Mouse (Mus musculus) lung, adult 2 months (tissue): Measurements from ENCODE around the gene Mrm3. TPM values are rescaled to one million over a fixed set of nuclear protein-coding genes. Genes with fewer than 3 reads are reported as not detected.
A peak's percentile ranks its signal among the peaks of the same experiment; 100 is the strongest.

ENCODE experiments used
- DNase-seq: peaks from one replicate; pipeline ENCODE4 v3.0.0; 2022
- H3K4me1 ChIP-seq: fragments of 200-500 bp; 2 replicates; pipeline ENCODE4 v1.6.1; 2011; ENCODE audit warnings: low read length; ENCODE audit not compliant: control insufficient read depth, insufficient read depth
- H3K4me3 ChIP-seq: fragments of 200-500 bp; replicated peaks from 2 replicates; pipeline ENCODE3; 2011; ENCODE audit warnings: low read depth, mild to moderate bottlenecking, control low read depth, low read length; ENCODE audit errors: extremely low read depth
- CTCF ChIP-seq: fragments of 200-500 bp; IDR thresholded peaks from 2 replicates; pipeline ENCODE4 v1.5.1; 2011; ENCODE audit warnings: mild to moderate bottlenecking, low read length, control low read depth; ENCODE audit not compliant: insufficient read depth
- POLR2A ChIP-seq: fragments of 200-500 bp; IDR thresholded peaks from 2 replicates; pipeline ENCODE4 v1.6.1; 2011; ENCODE audit warnings: low read depth, mild to moderate bottlenecking, control low read depth, low read length, borderline replicate concordance; ENCODE audit errors: extremely low read depth
- WGBS: fragments of 180-500 bp; shearing (Covaris S2); methylation state at CpG from one replicate; pipeline ENCODE4 v1.1.7; 2018; 5-methylcytosine and 5-hydroxymethylcytosine counted together
- polyA plus RNA-seq: library from polyadenylated mRNA; depleted of rRNA; stranded (reverse); fragments of >200 nt; gene quantifications from 2 replicates; pipeline ENCODE4 v1.2.3, GENCODE M21; 2012

The Mrm3 gene
- polyA plus RNA-seq, 1 experiment: 3.6 TPM

GRCm38 (mm10) chr11:76215011-76215410 is 28.5 kb upstream of the Mrm3 start:
- no peak for DNase-seq
- Histone ChIP-seq H3K4me1 (no peaks in the 10 kb centered on the region; the same call in 1 of the 2 replicates), H3K4me3 (no peak overlapping the region)
- TF ChIP-seq CTCF: no peak
- TF ChIP-seq POLR2A: no peak
- WGBS: 53% methylated on average over 2 of the region's 2 CpGs

- no peak for DNase-seq
- no peaks in the 10 kb centered on the region; the same call in 1 of the 2 replicates for H3K4me1 ChIP-seq
- TF ChIP-seq CTCF: no peak
- no peak for TF ChIP-seq POLR2A
- 92% methylated on average over 5 of the region's 5 CpGs for WGBS
- no peak overlapping the region for H3K4me3 ChIP-seq
Measured at GRCm38 (mm10) chr11:76216049-76216540, 27.4 kb upstream of the Mrm3 start.

DNA sequence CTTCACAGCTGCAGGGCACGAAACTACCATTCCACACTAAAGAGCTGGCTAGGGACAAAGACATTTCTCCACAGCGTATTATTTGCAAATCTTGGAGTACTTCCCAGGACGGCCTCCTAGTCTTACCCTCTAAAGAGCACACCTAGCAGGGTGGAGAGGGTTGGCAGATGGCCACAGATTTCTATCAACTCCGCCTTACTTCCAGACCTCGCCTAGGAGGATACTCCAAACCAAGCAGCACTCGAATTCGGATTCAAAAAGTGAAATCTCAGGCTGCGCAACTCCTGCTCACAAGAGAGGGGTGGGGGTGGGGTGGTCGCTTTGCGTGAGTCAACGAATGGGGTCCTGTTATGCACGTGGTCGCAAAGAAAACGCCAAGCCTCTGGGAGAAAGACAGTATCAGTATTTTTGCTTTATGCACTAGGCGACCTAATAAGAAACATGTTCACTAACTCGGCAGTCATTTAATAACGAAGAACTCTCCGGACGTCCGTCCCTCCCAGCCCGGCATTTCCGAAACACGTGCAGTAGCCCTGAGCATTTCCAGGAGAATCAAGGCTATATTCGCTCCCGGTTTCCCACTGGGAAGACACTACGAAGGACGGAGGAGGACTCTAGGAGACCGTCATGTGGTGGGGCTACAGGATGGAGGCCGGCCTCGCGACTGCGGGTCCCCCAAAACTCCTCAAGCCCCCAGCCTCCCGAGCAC is 26.7 kb upstream of the Mrm3 start:
- no peak for TF ChIP-seq CTCF
- whole genome bisulfite sequencing: 1% methylated on average over 33 of the region's 33 CpGs

GRCm38 (mm10) chr11:76217390-76217800 is 26.1 kb upstream of the Mrm3 start, which contains the start of the genes Dbil5 and Gemin4:
Dbil5 (plus strand) TSS chr11:76217608.
Gemin4 (minus strand) TSS chr11:76217664.
- peak; percentile 95 for DNase-seq
- under 1% methylated on average over 35 of the region's 35 CpGs for whole genome bisulfite sequencing
- no peaks in the 10 kb centered on the region; the same call in 1 of the 2 replicates for H3K4me1 ChIP-seq
- peak; percentile 83; the same call in 1 of the 2 replicates for TF ChIP-seq POLR2A
- TF ChIP-seq CTCF: peak; percentile 95
- H3K4me3 ChIP-seq: peak within 1 kb of the TSS; percentile 81

More for the DNA sequence above, 26.7 kb upstream of the Mrm3 start:
- Histone ChIP-seq H3K4me3 (peak overlapping the region; percentile 81), H3K4me1 (no peaks in the 10 kb centered on the region; the same call in 1 of the 2 replicates)
- DNase-seq: peak; percentile 66

GRCm38 (mm10) chr11:76224631-76225030 is 18.9 kb upstream of the Mrm3 start:
- TF ChIP-seq POLR2A (no peak), CTCF (no peak)
- no peak overlapping the region for H3K4me3 ChIP-seq
- WGBS: 76% methylated on average over 5 of the region's 5 CpGs
- no peak for DNase-seq
- peaks cover 3% of the 10 kb centered on the region for H3K4me1 ChIP-seq

GRCm38 (mm10) chr11:76225051-76225450 is 18.5 kb upstream of the Mrm3 start:
- peaks cover 3% of the 10 kb centered on the region for H3K4me1 ChIP-seq
- no peak for TF ChIP-seq CTCF
- TF ChIP-seq POLR2A: no peak
- DNase-seq: no peak
- no peak overlapping the region for H3K4me3 ChIP-seq

- DNase-seq: no peak
- TF ChIP-seq POLR2A (no peak), CTCF (no peak)
- Histone ChIP-seq H3K4me1 (no peaks in the 10 kb centered on the region), H3K4me3 (no peak overlapping the region)
- WGBS: 86% methylated on average over 3 of the region's 3 CpGs
Measured at GRCm38 (mm10) chr11:76236136-76236535, 7.4 kb upstream of the Mrm3 start.

GRCm38 (mm10) chr11:76239750-76240149 is 3.8 kb upstream of the Mrm3 start:
- Histone ChIP-seq H3K4me1 (peaks cover 7% of the 10 kb centered on the region), H3K4me3 (no peak overlapping the region)
- 91% methylated on average over 2 of the region's 2 CpGs for WGBS
- DNase-seq: no peak
- TF ChIP-seq POLR2A: no peak
- TF ChIP-seq CTCF: no peak

DNA sequence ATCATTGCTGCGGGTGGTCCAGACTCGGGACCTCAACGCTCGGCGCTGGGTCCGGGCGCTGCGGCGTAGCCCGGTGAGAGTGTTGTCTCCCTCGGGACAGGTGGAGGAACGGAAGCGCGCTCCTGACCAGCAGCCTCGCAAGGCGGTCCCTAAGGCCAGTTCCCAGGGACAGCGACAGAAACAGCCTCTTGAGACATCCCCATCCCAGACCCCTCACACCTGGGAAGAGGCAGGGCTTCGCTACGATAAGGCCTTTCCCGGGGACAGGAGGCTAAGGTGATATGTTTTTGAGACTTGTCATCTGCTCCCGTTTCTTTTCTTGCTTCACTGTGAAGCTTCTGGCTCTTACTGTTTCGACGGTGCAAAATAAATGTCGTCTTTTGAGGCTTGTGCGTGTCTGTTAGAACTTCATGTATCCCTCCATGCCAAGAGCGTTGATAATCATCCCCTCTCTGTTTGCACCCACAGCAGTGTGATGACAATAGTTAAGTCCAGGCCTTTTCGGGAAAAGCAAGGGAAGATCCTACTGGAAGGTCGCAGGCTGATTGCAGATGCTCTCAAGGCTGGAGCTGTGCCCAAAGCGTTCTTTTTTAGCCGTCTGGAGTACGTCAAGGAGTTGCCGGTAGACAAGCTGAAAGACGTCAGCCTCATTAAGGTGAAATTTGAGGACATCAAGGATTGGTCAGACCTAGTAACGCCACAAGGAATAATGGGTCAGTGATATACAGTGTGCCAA is 464 bp downstream of the Mrm3 start:
- peak overlapping the region; percentile 85 for H3K4me3 ChIP-seq
- DNase-seq: no peak
- TF ChIP-seq POLR2A (no peak), CTCF (no peak)
- 2% methylated on average over 34 of the region's 34 CpGs for WGBS
- H3K4me1 ChIP-seq: peaks cover 7% of the 10 kb centered on the region
